In genomic region chr12:18216432-18216926, GRCm38 (mm10) we compare ENCODE assay signal across 5 mouse cellular contexts.
ATAC-seq lines count a peak whose summit lies in the region.

No protein-coding gene starts in this region.

- ATAC-seq in common myeloid progenitor, adult 5-6 weeks (replicated peaks; ENCODE audit: low read depth, poor library complexity, severe bottlenecking), result peak; percentile 62
- ATAC-seq in erythroid progenitor cell, adult 5-6 weeks (replicated peaks; ENCODE audit: low FRiP score, poor library complexity, severe bottlenecking), result peak; percentile 82
- ATAC-seq in inflammation-experienced regulatory T-cells, adult 6 months, result peak; percentile 38
- peak; percentile 44 for ATAC-seq in megakaryocyte progenitor cell, adult 5-6 weeks (replicated peaks; ENCODE audit: poor library complexity)
- ATAC-seq in neutrophil, adult 5-6 weeks (ENCODE audit: extremely low read depth, insufficient number of reproducible peaks, low FRiP score, poor library complexity, severe bottlenecking), result 0 out of 2 replicates have a peak, but pooled peaks have one; percentile 33

Comparison
In these comparisons a context has a peak if more than half of its experiments do, and no peak if none do; other contexts are left out.
1. Peak in every context shown above with its lines: ATAC-seq.